Mouse (Mus musculus) MEL-GATA-1-ER (cell line): ENCODE measurements at regions not wholly inside any gene's neighbourhood (a gene's known extent, or its start where the extent isn't known, plus 50 kb on each side); places are given as distances from the start of the nearest gene placed in this dataset.
A peak's percentile ranks its signal among the peaks of the same experiment; 100 is the strongest.
"Not testable (repeated sequence)": the region's sequence is repeated elsewhere in the genome, so short reads cannot be mapped to it uniquely, and the experiment has no call there.

Source experiments
- DNase-seq: peaks from one replicate; pipeline ENCODE4 v3.0.0-alpha.2; 2012; ENCODE audit warnings: low read depth; ENCODE audit errors: extremely low read depth

- DNase-seq: no peak
Measured at GRCm38 (mm10) chr7:82047456-82047855, 55.4 kb upstream of the Bnc1 start.

- no peak for DNase-seq
Measured at GRCm38 (mm10) chr7:82053411-82053810, 61.3 kb upstream of the Bnc1 start.

- DNase-seq: no peak
Measured at GRCm38 (mm10) chr7:82056551-82057230, 64.6 kb upstream of the Bnc1 start.

- no peak for DNase-seq
Measured at GRCm38 (mm10) chr7:82063407-82063806, 71.3 kb upstream of the Bnc1 start.

- DNase-seq: no peak
Measured at GRCm38 (mm10) chr7:82069629-82070450, 77.7 kb upstream of the Bnc1 start.

- DNase-seq: no peak
Measured at GRCm38 (mm10) chr7:82070946-82071727, 79.0 kb upstream of the Bnc1 start.

GRCm38 (mm10) chr7:82075359-82075758 is 83.3 kb upstream of the Bnc1 start:
- no peak for DNase-seq

GRCm38 (mm10) chr7:82081851-82082250 is 89.8 kb upstream of the Bnc1 start:
- no peak for DNase-seq

- no peak for DNase-seq
Measured at GRCm38 (mm10) chr7:82082883-82083282, 90.8 kb upstream of the Sh3gl3 start.

- DNase-seq: no peak
Measured at GRCm38 (mm10) chr7:82084473-82084872, 89.2 kb upstream of the Sh3gl3 start.

- no peak for DNase-seq
Measured at GRCm38 (mm10) chr7:82085205-82085604, 88.4 kb upstream of the Sh3gl3 start.

- DNase-seq: no peak
Measured at GRCm38 (mm10) chr7:82098136-82098535, 75.5 kb upstream of the Sh3gl3 start.

GRCm38 (mm10) chr7:82101314-82101713 is 72.3 kb upstream of the Sh3gl3 start:
- DNase-seq: no peak

GRCm38 (mm10) chr7:82105631-82106030 is 68.0 kb upstream of the Sh3gl3 start:
- DNase-seq: no peak

GRCm38 (mm10) chr7:82109141-82109540 is 64.5 kb upstream of the Sh3gl3 start:
- DNase-seq: not testable (repeated sequence)

- no peak for DNase-seq
Measured at GRCm38 (mm10) chr7:82109550-82109949, 64.1 kb upstream of the Sh3gl3 start.

GRCm38 (mm10) chr7:82109977-82110376 is 63.7 kb upstream of the Sh3gl3 start:
- DNase-seq: no peak

GRCm38 (mm10) chr7:82112046-82112445 is 61.6 kb upstream of the Sh3gl3 start:
- DNase-seq: no peak

- DNase-seq: no peak
Measured at GRCm38 (mm10) chr7:82115646-82116045, 58.0 kb upstream of the Sh3gl3 start.

GRCm38 (mm10) chr7:82119266-82119665 is 54.4 kb upstream of the Sh3gl3 start:
- DNase-seq: no peak

GRCm38 (mm10) chr7:82119866-82120265 is 53.8 kb upstream of the Sh3gl3 start:
- DNase-seq: no peak

GRCm38 (mm10) chr7:82121746-82122145 is 51.9 kb upstream of the Sh3gl3 start:
- DNase-seq: peak; percentile 5
